17 mouse cellular contexts compared by ENCODE assay signal in the genomic region with DNA sequence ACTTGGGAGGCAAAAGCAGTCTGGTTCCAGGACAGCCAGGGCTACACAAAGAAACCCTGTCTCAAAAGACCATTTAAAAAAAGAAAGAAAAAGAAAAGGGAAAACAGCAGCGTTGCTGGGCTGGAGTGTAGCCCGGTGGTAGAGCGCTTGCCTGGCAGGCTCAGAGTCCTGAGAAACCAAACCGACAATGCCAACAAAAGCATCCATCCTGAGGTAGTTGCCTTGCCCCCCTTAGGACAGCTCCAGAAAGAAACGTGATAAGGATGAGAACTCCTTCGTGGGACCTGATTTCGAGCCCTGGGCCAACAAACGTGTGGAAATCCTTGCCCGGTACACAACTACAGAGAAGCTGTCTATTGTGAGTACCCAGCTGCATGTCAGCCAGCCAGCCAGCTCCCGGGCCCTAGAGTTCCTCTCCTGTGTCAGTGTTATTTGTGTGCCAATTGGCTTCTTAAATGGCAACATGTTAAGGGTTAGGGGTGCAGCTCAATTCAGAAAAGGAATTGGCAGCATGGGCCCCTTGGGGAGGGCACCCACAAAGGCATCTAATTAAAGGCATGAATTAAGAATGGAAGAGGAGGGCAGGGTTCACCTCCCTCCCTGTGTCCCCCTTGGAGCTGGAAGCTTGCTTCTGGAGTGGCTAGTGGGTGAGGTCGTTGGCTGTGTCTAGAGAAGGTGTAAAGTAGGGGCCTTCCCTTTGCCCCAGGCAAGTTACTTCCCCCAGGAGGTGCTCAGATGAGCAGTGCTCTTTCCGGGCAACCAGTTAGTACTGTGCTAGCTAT. TPM values are rescaled to one million over a fixed set of nuclear protein-coding genes. Genes with fewer than 3 reads are reported as not detected.
DNase-seq lines count a peak whose midpoint lies in the region; ATAC-seq and TF ChIP-seq lines count a peak whose summit lies in the region.
"Had no signal": no experiment of that assay in that cellular context is flagged by ENCODE, and none has a peak within 500 bp of the region (broad histone marks: within the 10 kb centered on the region; RNA-seq: fewer than 3 reads in every experiment).

No protein-coding gene starts in this region.

- no peaks in the 10 kb centered on the region for H3K27me3 ChIP-seq in cerebellum, adult 2 months (ENCODE audit: control insufficient read depth, insufficient read depth, low read length)
- H3K27me3 ChIP-seq in hindbrain, postnatal 0 days (ENCODE audit: insufficient read depth, low read length) = no peaks in the 10 kb centered on the region
- H3K27me3 ChIP-seq in hindbrain, embryonic 12.5 days = no peaks in the 10 kb centered on the region
- H3K27me3 ChIP-seq: embryonic facial prominence, embryonic 12.5 days; heart, embryonic 12.5 days; liver, embryonic 12.5 days; lung, embryonic 15.5 days had no signal

- no peak for TF ChIP-seq CTCF in cerebellum, adult 2 months (IDR thresholded peaks at IDR 0.05; ENCODE audit: borderline replicate concordance, insufficient read depth, low read depth, low read length)
- no peak for TF ChIP-seq CTCF in hindbrain, postnatal 0 days (IDR thresholded peaks at IDR 0.05; ENCODE audit: low read depth)

- H3K27ac ChIP-seq in cerebellum, adult 2 months (ENCODE audit: insufficient read depth, low read length) = 0 out of 2 replicates have a peak overlapping the region, but pooled peaks have one; percentile 27
- 0 out of 2 replicates have a peak overlapping the region, but pooled peaks have one; percentile 15 for H3K27ac ChIP-seq in hindbrain, postnatal 0 days
- no peak overlapping the region for H3K27ac ChIP-seq in hindbrain, embryonic 12.5 days
- H3K27ac ChIP-seq: embryonic facial prominence, embryonic 12.5 days; liver, embryonic 12.5 days; lung, embryonic 15.5 days had no signal

- TF ChIP-seq POLR2A in cerebellum, adult 2 months (IDR thresholded peaks at IDR 0.05; ENCODE audit: borderline replicate concordance, insufficient read depth, low read length) = no peak

- H3K9ac ChIP-seq in hindbrain, postnatal 0 days (replicated peaks; ENCODE audit: low read length) = no peak overlapping the region
- H3K9ac ChIP-seq in hindbrain, embryonic 12.5 days = no peak overlapping the region
- H3K9ac ChIP-seq: embryonic facial prominence, embryonic 12.5 days; heart, embryonic 12.5 days; liver, embryonic 12.5 days; lung, embryonic 15.5 days had no signal

- H3K4me2 ChIP-seq in hindbrain, postnatal 0 days (ENCODE audit: low read depth, low read length) = no peak overlapping the region
- H3K4me2 ChIP-seq in hindbrain, embryonic 12.5 days (replicated peaks) = no peak overlapping the region
- H3K4me2 ChIP-seq: embryonic facial prominence, embryonic 12.5 days; heart, embryonic 12.5 days; liver, embryonic 12.5 days; lung, embryonic 15.5 days had no signal

- 77% methylated on average over 12 of the region's 12 CpGs for WGBS in cerebellum, adult 2 months
- WGBS in hindbrain, postnatal 0 days = 69% methylated on average over 12 of the region's 12 CpGs
- WGBS in hindbrain, embryonic 12.5 days = 86% methylated on average over 12 of the region's 12 CpGs

- no peak overlapping the region for H3K4me3 ChIP-seq in cerebellum, adult 2 months (replicated peaks; ENCODE audit: insufficient read depth, low read depth, low read length)
- H3K4me3 ChIP-seq in hindbrain, postnatal 0 days (ENCODE audit: low read length) = no peak overlapping the region
- no peak overlapping the region for H3K4me3 ChIP-seq in hindbrain, embryonic 12.5 days
- H3K4me3 ChIP-seq: embryonic facial prominence, embryonic 12.5 days; heart, embryonic 12.5 days; liver, embryonic 12.5 days; lung, embryonic 15.5 days had no signal

- peak; percentile 89 for ATAC-seq in hindbrain, postnatal 0 days
- no peak for ATAC-seq in hindbrain, embryonic 12.5 days (ENCODE audit: low FRiP score)
- ATAC-seq: liver, embryonic 12.5 days had no signal

- H3K9me3 ChIP-seq in hindbrain, postnatal 0 days (ENCODE audit: low read length) = no peaks in the 10 kb centered on the region
- H3K9me3 ChIP-seq in hindbrain, embryonic 12.5 days (replicated peaks) = no peaks in the 10 kb centered on the region
- H3K9me3 ChIP-seq: embryonic facial prominence, embryonic 12.5 days; heart, embryonic 12.5 days; liver, embryonic 12.5 days; lung, embryonic 15.5 days had no signal

- no peaks in the 10 kb centered on the region; the same call in 1 of the 2 replicates for H3K4me1 ChIP-seq in cerebellum, adult 2 months (ENCODE audit: control insufficient read depth, insufficient read depth, low read length)
- H3K4me1 ChIP-seq in hindbrain, postnatal 0 days (ENCODE audit: insufficient read depth, low read length) = no peaks in the 10 kb centered on the region
- no peaks in the 10 kb centered on the region for H3K4me1 ChIP-seq in hindbrain, embryonic 12.5 days
- H3K4me1 ChIP-seq: embryonic facial prominence, embryonic 12.5 days; heart, embryonic 12.5 days; lung, embryonic 15.5 days had no signal

- H3K36me3 ChIP-seq in hindbrain, postnatal 0 days (ENCODE audit: insufficient read depth, low read length) = peaks cover 38% of the 10 kb centered on the region
- peaks cover 83% of the 10 kb centered on the region for H3K36me3 ChIP-seq in hindbrain, embryonic 12.5 days

- no peak for DNase-seq in cerebellum, adult 2 months
- no peak for DNase-seq in cerebellum, adult 9-10 months
- DNase-seq in hindbrain, postnatal 0 days (ENCODE audit: low spot score) = peak; percentile 61
- peak; percentile 35 for DNase-seq in right cerebral cortex, adult 18-20 months
- no peak for DNase-seq in right cerebral cortex, postnatal 14 days
- peak; percentile 21 for DNase-seq in right cerebral cortex, postnatal 4 days
- DNase-seq in spleen, postnatal 36 days (ENCODE audit: low spot score in 2 of 2) = no peak
- DNase-seq: adrenal gland, postnatal 10 days; cerebellum, postnatal 25 days; heart, postnatal 36 days; kidney, adult 11 months; kidney, postnatal 10 days had no signal

RNA-seq across cellular contexts. Expression of a gene that starts 8.1 kb away (rescaled TPM):
- polyA plus RNA-seq in cerebellum, adult 2 months (2012; rRNA removed) = 72.3 and 74.3 TPM in 2 replicates
- total RNA-seq in hindbrain, postnatal 0 days (2014; rRNA removed) = 92.1 and 106 TPM in 2 replicates
- 85.6 and 86.8 TPM in 2 replicates for polyA plus RNA-seq in hindbrain, postnatal 0 days (2015; fragmentation: Nextera tagmentation; extraction: Ambion mirVana)
- 98.2 and 101 TPM in 2 replicates for polyA plus RNA-seq in hindbrain, embryonic 12.5 days (2016; fragmentation: Nextera tagmentation; extraction: Ambion mirVana)

RNA-seq across cellular contexts. Expression of a gene that starts 35.7 kb away (rescaled TPM):
- 63.1 and 72.8 TPM in 2 replicates for polyA plus RNA-seq in cerebellum, adult 2 months (2012; rRNA removed)
- 17.7 and 24.6 TPM in 2 replicates for total RNA-seq in hindbrain, postnatal 0 days (2014; rRNA removed)
- polyA plus RNA-seq in hindbrain, postnatal 0 days (2015; fragmentation: Nextera tagmentation; extraction: Ambion mirVana) = 14.7 and 16.1 TPM in 2 replicates
- polyA plus RNA-seq in hindbrain, embryonic 12.5 days (2016; fragmentation: Nextera tagmentation; extraction: Ambion mirVana) = 34.2 and 38.6 TPM in 2 replicates

RNA-seq across cellular contexts. Expression of a gene that starts 42.5 kb away (rescaled TPM):
- 345 and 354 TPM in 2 replicates for polyA plus RNA-seq in cerebellum, adult 2 months (2012; rRNA removed)
- total RNA-seq in hindbrain, postnatal 0 days (2014; rRNA removed) = 347 and 382 TPM in 2 replicates
- 284 and 285 TPM in 2 replicates for polyA plus RNA-seq in hindbrain, postnatal 0 days (2015; fragmentation: Nextera tagmentation; extraction: Ambion mirVana)
- 112 and 115 TPM in 2 replicates for polyA plus RNA-seq in hindbrain, embryonic 12.5 days (2016; fragmentation: Nextera tagmentation; extraction: Ambion mirVana)

Comparison
In these comparisons a context has a peak if more than half of its experiments do, and no peak if none do; other contexts are left out.
1. DNase-seq: peak in hindbrain, postnatal 0 days (single experiment), right cerebral cortex, adult 18-20 months (single experiment) and right cerebral cortex, postnatal 4 days (single experiment); none in cerebellum, adult 2 months (0 of 2), cerebellum, adult 9-10 months (single experiment), right cerebral cortex, postnatal 14 days (single experiment) and spleen, postnatal 36 days (0 of 2).